Mouse (Mus musculus): ENCODE measurements at regions not wholly inside any gene's neighbourhood (a gene's known extent, or its start where the extent isn't known, plus 50 kb on each side); places are given as distances from the start of the nearest gene placed in this dataset.

DNA sequence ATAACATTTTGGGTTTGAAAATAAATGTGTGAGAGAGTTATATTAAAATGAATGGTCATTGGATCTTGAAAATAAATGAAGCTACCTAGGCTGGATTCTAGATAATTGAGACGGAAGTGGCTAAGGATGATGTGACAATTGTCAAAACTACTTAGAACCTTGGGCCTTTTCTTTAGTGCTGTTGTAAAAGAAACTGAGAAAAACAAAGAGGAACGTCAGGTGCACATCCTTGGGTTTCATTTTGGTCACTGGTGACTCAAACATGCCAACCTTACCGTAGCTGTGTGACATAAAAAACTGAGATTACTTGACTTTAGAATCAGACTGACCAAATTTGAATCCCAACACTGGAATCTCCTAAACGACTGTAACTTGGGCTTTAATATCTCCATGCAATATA lies 644.6 kb upstream of the Gm10131 start:
- TF ChIP-seq MAFK (IDR thresholded peaks at IDR 0.05; ENCODE audit: borderline replicate concordance, low read depth, low read length) = no peak
- TF ChIP-seq POLR2AphosphoS2 (IDR thresholded peaks at IDR 0.05; ENCODE audit: low read length) = no peak
- TF ChIP-seq POLR2A (IDR thresholded peaks at IDR 0.05; ENCODE audit: control insufficient read depth in 1 of 2, insufficient read depth in 1 of 2, low read depth in 1 of 2, low read length in 2 of 2, poor library complexity in 1 of 2) = no peak
- no peak for TF ChIP-seq CTCF (IDR thresholded peaks at IDR 0.05 in 2 of 3, conservative IDR thresholded peaks at IDR 0.05 in 1 of 3; ENCODE audit: control insufficient read depth in 1 of 3, insufficient read depth in 1 of 3, low read depth in 2 of 3, low read length in 3 of 3, poor library complexity in 1 of 3, severe bottlenecking in 1 of 3)

Data from MEL (cell line).